Mouse (Mus musculus): ENCODE results near the gene Plac1.
A peak's percentile ranks its signal among the peaks of the same experiment; 100 is the strongest.
"Not testable (repeated sequence)": the region's sequence is repeated elsewhere in the genome, so short reads cannot be mapped to it uniquely, and the experiment has no call there.

Gene Plac1

GRCm38 (mm10) chrX:53240011-53240410 is at the start of gene Plac1:
Gene Plac1 (minus strand): TSS chrX:53240111.
- no peak for DNase-seq (ENCODE audit: low spot score)

GRCm38 (mm10) chrX:53287924-53288323 is 48.0 kb upstream of the Plac1 start:
- no peak for DNase-seq (ENCODE audit: low spot score)

- DNase-seq (ENCODE audit: low spot score) = no peak
Measured at GRCm38 (mm10) chrX:53273124-53273523, 33.2 kb upstream of the Plac1 start, which contains the start of gene Fam122c. Gene Fam122c (plus strand): TSS chrX:53273424.

GRCm38 (mm10) chrX:53271628-53272027 is 31.7 kb upstream of the Plac1 start:
- not testable (repeated sequence) for DNase-seq (ENCODE audit: low spot score)

GRCm38 (mm10) chrX:53270063-53270432 is 30.1 kb upstream of the Plac1 start:
- DNase-seq (ENCODE audit: low spot score) = no peak

- DNase-seq (ENCODE audit: low spot score) = peak; percentile 91
Measured at GRCm38 (mm10) chrX:53269289-53270062, 29.6 kb upstream of the Plac1 start, which contains the start of gene Fam122b. Gene Fam122b (minus strand): TSS chrX:53269805.

- no peak for DNase-seq (ENCODE audit: low spot score)
Measured at GRCm38 (mm10) chrX:53268856-53269255, 28.9 kb upstream of the Plac1 start.

GRCm38 (mm10) chrX:53266186-53266585 is 26.3 kb upstream of the Plac1 start:
- no peak for DNase-seq (ENCODE audit: low spot score)

- DNase-seq (ENCODE audit: low spot score) = no peak
Measured at GRCm38 (mm10) chrX:53255195-53255594, 15.3 kb upstream of the Plac1 start.

- DNase-seq (ENCODE audit: low spot score) = no peak
Measured at GRCm38 (mm10) chrX:53237971-53238370, 1.9 kb downstream of the Plac1 start.

GRCm38 (mm10) chrX:53236404-53236803 is 3.5 kb downstream of the Plac1 start:
- DNase-seq (ENCODE audit: low spot score) = no peak

GRCm38 (mm10) chrX:53233689-53234088 is 6.2 kb downstream of the Plac1 start:
- DNase-seq (ENCODE audit: low spot score) = no peak

GRCm38 (mm10) chrX:53231965-53232364 is 7.9 kb downstream of the Plac1 start:
- no peak for DNase-seq (ENCODE audit: low spot score)

GRCm38 (mm10) chrX:53224353-53224944 is 15.5 kb downstream of the Plac1 start:
- DNase-seq (ENCODE audit: low spot score) = no peak

- DNase-seq (ENCODE audit: low spot score) = no peak
Measured at GRCm38 (mm10) chrX:53220855-53221254, 19.1 kb downstream of the Plac1 start.

- DNase-seq (ENCODE audit: low spot score) = no peak
Measured at GRCm38 (mm10) chrX:53214557-53215229, 25.2 kb downstream of the Plac1 start.

GRCm38 (mm10) chrX:53213838-53214237 is 26.1 kb downstream of the Plac1 start:
- no peak for DNase-seq (ENCODE audit: low spot score)

- no peak for DNase-seq (ENCODE audit: low spot score)
Measured at GRCm38 (mm10) chrX:53212485-53212884, 27.4 kb downstream of the Plac1 start.

GRCm38 (mm10) chrX:53211756-53212483 is 28.0 kb downstream of the Plac1 start:
- no peak for DNase-seq (ENCODE audit: low spot score)

GRCm38 (mm10) chrX:53209431-53209830 is 30.5 kb downstream of the Plac1 start:
- no peak for DNase-seq (ENCODE audit: low spot score)

GRCm38 (mm10) chrX:53204690-53205311 is 35.1 kb downstream of the Plac1 start:
- no peak for DNase-seq (ENCODE audit: low spot score)

- no peak for DNase-seq (ENCODE audit: low spot score)
Measured at GRCm38 (mm10) chrX:53201616-53202015, 38.3 kb downstream of the Plac1 start.

All from T-cell, adult 2 months (primary cell).